Comparison of ENCODE assay signal across 27 mouse cellular contexts in genomic region chr6:54657861-54658260, GRCm38 (mm10).
"Had no signal": no experiment of that assay in that cellular context is flagged by ENCODE, and none has a peak within 500 bp of the region (broad histone marks: within the 10 kb centered on the region; RNA-seq: fewer than 3 reads in every experiment).

No protein-coding gene starts in this region.

- DNase-seq: cerebellum, adult 2 months; cerebellum, adult 8-10 months; cerebellum, adult 9-10 months; cerebellum, adult 9-11 months; cerebellum, postnatal 10 days; cerebellum, postnatal 14 days; cerebellum, postnatal 25 days; cerebellum, postnatal 36 days; embryo, embryonic 11 days; forebrain, postnatal 0 days; gastrocnemius, adult 2 months; gastrocnemius, postnatal 10 days; gastrocnemius, postnatal 14 days; gastrocnemius, postnatal 25 days; gastrocnemius, postnatal 36 days; heart, adult 11 months; heart, adult 18-20 months; heart, adult 2 months had no signal

- H3K4me2 ChIP-seq: embryonic facial prominence, embryonic 12.5 days; embryonic facial prominence, embryonic 13.5 days; embryonic facial prominence, embryonic 15.5 days; forebrain, embryonic 12.5 days; forebrain, embryonic 13.5 days had no signal

- H3K4me1 ChIP-seq: embryonic facial prominence, embryonic 10.5 days; embryonic facial prominence, embryonic 12.5 days; embryonic facial prominence, embryonic 13.5 days; embryonic facial prominence, embryonic 15.5 days; forebrain, embryonic 10.5 days; forebrain, embryonic 12.5 days; forebrain, embryonic 13.5 days had no signal

- H3K9me3 ChIP-seq: embryonic facial prominence, embryonic 10.5 days; embryonic facial prominence, embryonic 12.5 days; embryonic facial prominence, embryonic 13.5 days; embryonic facial prominence, embryonic 15.5 days; forebrain, embryonic 10.5 days; forebrain, embryonic 12.5 days; forebrain, embryonic 13.5 days had no signal

- ATAC-seq: forebrain, embryonic 13.5 days; forebrain, embryonic 16.5 days; forebrain, postnatal 0 days had no signal

- H3K27ac ChIP-seq: embryonic facial prominence, embryonic 10.5 days; embryonic facial prominence, embryonic 12.5 days; embryonic facial prominence, embryonic 13.5 days; embryonic facial prominence, embryonic 15.5 days; forebrain, embryonic 10.5 days; forebrain, embryonic 12.5 days; forebrain, embryonic 13.5 days; gastrocnemius, adult 2 months; heart, adult 2 months had no signal

- H3K36me3 ChIP-seq: embryonic facial prominence, embryonic 10.5 days; embryonic facial prominence, embryonic 12.5 days; embryonic facial prominence, embryonic 13.5 days; embryonic facial prominence, embryonic 15.5 days; forebrain, embryonic 10.5 days; forebrain, embryonic 12.5 days had no signal

- H3K27me3 ChIP-seq: embryonic facial prominence, embryonic 12.5 days; embryonic facial prominence, embryonic 13.5 days; embryonic facial prominence, embryonic 15.5 days; forebrain, embryonic 12.5 days; forebrain, embryonic 13.5 days had no signal

- H3K4me3 ChIP-seq: embryonic facial prominence, embryonic 10.5 days; embryonic facial prominence, embryonic 12.5 days; embryonic facial prominence, embryonic 13.5 days; embryonic facial prominence, embryonic 15.5 days; erythroblast, embryonic 14.5 days; forebrain, embryonic 10.5 days; forebrain, embryonic 12.5 days; forebrain, embryonic 13.5 days; gastrocnemius, adult 2 months; heart, adult 2 months had no signal

- H3K9ac ChIP-seq: embryonic facial prominence, embryonic 12.5 days; embryonic facial prominence, embryonic 13.5 days; embryonic facial prominence, embryonic 15.5 days; forebrain, embryonic 12.5 days; forebrain, embryonic 13.5 days; forebrain, postnatal 0 days had no signal
